Mouse (Mus musculus) olfactory bulb, adult 2 months (tissue): ENCODE measurements at regions not wholly inside any gene's neighbourhood (a gene's known extent, or its start where the extent isn't known, plus 50 kb on each side); places are given as distances from the start of the nearest gene placed in this dataset.

Source experiments
- CTCF ChIP-seq: fragments of 200-500 bp; IDR thresholded peaks from 2 replicates; pipeline ENCODE4 v1.5.1; 2012; ENCODE audit warnings: low read depth, mild to moderate bottlenecking, low read length, moderate library complexity; ENCODE audit not compliant: insufficient read depth
- POLR2A ChIP-seq: fragments of 200-500 bp; IDR thresholded peaks from 2 replicates; pipeline ENCODE4 v1.6.1; 2012; ENCODE audit warnings: mild to moderate bottlenecking, low read depth, low read length, moderate library complexity; ENCODE audit not compliant: insufficient read depth

GRCm38 (mm10) chr10:99573997-99574396, 185.5 kb downstream of the Csl start:
- TF ChIP-seq POLR2A: no peak
- TF ChIP-seq CTCF: no peak
